Mouse (Mus musculus) mouse embryonic stem cell (cell line): ENCODE data around the gene Mlana.

ENCODE experiments used
- in situ Hi-C, 2 experiments: fragments of 300-500 bp; cut with MboI; formaldehyde crosslinking; loops; 1 replicate in 1 of 2; 3 replicates in 1 of 2; pipeline ENCODE4 v1.14.3; 2019 to 2020; ENCODE audit warnings: low sequenced_read_pairs in 2 of 2, low pct_unique_long_range_greater_than_20kb in 1 of 2, mixed read lengths in 1 of 2; ENCODE audit not compliant: unreplicated experiment in 1 of 2

Gene Mlana

DNA sequence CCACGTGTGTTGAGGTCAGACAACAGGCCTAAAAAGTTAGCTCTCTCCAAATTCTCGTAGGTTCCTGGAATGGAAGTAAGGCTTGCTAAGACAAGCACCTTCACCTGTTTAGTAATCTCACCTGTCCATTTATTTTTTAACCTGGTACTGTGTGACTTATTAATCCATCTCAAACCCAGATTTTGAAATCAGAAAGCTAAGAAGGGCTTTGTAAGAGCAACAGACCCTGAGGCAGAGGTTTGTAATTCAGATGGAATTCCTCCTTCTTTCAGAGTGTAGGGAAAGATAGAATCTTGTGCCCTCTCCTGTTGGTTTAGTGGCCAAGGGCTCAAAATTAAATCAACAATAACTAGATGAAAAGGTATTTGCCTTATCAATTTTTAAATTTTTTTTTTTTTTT, 26.5 kb upstream of the Mlana start:
- in situ Hi-C loops, result no loop called here

DNA sequence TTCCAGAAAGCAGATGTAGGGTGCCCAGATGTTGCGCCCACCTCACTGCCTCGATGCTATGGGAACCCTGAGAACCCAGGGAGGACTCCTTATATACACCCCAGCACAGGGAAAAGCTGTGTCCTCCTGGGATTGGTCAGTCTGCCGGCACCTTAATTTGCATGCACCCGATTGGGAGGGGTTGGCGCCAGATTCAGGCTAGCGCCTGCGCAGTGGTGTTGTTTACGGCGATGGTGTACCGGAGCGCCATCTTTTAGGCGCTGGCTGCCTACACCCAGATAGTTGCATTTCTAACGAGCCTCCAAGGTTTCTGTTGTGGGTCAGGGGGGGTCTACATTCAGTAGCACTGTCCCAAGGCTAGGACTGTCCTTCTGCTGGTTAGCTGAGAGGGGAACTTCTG, 25.0 kb upstream of the Mlana start:
- in situ Hi-C loops, result no loop called here

DNA sequence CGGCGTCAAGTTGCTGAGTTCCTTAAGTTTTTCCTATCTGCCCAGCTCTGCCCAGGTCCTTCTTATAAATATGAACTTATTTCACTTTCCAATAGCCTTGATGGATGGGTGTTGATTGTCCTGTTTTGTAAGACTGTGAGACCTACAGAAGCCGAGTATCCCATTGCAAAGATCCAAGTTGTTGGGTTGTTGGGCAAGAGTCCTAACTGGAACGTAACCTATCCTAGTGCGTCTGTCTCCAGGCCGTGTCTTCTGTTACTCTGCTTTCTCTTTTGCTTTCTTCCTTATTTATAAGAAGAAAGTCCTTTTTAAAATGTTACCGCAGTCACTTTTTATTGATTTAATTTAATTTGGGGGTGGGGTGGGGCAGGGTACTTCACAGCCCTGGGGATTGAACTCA, 22.7 kb upstream of the Mlana start:
- in situ Hi-C loops, result no loop called here

DNA sequence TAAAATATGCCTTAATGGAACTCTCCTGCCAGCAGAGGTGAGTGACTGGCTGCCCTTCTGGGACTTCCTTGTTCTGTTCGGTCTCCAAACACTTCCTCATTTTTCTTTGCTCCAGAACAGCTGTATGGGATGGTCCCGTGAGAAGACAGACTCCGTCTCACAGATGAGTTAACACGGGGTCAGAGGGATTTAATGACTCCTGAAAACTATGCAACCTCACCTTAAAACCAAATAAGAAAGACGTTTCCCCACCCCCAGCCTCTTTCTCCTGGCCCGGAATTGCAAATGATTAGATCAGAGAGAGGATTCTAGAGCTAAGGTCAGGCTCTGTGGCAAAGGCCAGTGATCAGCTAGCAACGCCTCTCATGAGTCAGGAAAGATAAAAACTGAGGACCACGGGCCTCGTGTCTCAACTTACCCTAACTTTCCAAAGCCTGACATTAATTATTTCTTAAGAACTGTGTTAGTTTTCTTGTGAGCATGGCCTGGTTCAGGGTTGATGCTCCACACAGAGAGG, 22.0 kb upstream of the Mlana start:
- in situ Hi-C loops, result no loop called here

DNA sequence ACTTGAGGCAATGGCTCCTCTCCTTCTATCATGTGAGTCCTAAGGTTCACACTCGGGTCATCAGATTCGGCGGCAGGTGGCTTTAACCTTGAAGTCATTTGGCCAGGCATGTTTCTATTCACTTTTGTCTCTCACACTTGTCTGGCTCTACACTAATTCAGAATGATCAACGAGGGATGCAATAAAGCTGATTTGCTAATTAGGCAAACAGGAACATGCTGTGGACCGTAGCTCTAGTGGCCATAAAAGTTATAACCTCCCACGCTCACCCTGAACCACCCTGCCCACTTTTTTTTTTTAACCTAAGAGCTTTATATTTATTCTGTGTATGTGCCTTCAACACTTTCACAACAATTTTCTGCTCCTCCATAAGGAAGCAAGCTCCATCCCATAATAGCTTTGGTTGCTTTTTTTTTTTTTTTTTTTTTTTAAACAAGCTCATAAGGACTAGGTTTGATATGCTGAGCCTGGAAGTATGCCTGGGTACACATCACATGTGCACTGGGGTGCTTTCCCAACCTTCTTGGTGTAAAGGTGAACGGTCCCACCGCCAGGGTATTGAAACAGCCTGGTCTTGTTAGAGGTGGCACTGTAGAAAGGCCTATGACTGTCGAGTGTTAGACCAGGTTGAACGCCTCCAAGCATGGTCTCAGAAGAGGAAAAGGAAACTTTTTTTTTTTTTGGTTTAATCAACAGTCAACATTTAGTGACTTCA, 21.0 kb upstream of the Mlana start:
- in situ Hi-C loops, result no loop called here

DNA sequence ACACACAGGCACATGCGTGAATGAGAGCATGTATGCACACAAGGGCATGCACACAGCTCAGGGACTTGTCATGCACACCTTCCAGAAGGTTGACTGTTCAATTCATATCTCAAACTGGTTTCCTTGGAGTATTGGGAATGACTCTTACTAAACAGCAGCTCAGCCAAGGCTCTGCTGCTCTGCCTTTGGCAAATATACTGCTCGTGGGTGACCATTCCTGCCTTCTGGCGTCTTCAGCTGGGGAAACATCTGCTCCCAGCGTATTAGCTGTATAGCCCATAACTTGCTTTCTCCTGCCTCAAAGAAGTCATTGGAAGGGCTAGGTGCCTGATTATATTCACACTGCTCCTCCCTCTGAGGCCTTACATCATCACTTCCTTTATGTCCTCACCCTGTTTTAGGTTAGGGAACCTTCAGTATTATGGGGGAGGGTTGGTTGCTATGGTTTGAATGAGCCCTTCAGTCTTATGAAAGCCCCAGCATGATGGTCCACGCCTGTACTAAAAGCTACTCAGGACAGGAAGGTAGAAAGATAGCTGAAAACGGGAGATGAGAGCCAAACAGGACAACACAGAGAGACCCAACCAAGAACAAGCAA, 19.3 kb upstream of the Mlana start:
- in situ Hi-C loops, result no loop called here

DNA sequence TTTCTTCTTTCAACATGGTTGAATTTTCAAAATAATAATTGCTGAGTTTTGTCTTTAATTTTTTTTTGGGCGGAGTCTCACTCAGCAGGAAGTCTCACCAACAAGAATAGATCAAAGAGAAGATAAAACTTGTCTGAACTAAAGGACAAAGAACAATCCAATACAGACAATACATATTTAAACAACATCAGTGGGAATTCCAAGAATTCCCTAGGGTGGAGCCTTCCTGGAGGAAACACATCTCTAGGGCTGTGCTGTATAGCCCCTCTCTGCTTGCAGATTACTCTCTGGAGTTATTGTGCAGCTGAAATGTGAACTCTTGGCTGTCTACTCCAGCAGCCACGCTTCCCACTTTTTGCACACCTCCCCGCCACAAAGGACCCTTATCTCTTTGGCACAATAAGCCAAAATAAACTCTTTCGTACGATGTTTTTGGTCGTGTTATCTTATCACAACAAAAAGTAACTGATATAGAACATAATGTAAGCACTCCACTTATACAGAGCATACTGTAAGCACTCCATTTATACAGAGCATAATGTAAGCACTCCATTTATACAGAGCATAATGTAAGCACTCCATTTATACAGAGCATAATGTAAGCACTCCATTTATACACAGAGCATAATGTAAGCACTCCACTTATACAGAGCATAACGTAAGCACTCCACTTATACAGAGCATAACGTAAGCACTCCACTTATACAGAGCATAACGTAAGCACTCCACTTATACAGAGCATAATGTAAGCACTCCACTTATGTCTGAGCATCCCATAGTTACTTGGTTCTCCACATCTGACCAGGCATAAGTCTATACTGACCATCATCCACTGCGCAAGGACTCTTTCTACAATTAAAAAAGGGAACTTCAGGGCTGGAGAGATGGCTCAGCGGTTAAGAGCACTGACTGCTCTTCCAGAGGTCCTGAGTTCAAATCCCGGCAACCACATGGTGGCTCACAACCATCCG, 17.2 kb upstream of the Mlana start:
- in situ Hi-C loops, result no loop called here

DNA sequence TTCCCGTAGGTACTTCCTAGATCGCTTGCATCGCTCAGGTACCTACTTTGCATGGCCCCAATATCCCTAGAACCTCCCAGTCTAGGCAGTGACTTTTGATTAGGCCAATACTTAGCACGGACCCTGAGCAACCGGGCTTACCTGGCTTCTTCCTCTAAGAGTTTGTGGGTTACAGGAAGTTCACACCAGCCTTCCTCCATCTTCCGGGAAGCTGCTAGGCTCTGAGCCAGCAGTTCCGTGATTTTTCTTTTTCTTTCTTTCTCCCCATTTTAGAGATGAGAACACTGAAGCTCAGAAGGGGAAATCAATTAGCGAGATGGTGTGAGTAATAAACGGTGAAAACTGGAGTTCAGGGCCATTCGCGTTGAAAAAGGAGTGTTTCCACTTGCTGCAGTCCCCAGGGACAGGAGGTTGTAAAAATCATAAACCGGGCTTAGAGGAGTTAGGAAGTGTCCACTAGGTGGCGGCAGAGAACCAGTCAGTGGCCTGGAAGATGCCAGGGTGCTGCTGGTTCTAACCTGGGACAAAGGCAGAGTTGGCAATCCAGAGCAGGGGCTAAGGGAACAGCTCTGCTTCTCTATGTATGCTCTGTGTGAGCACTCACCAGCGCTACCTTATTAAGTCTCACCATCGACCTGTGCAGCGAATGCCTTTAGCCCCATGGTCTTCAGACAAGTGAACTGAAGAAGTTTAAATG, 13.6 kb upstream of the Mlana start:
- in situ Hi-C loops, result no loop called here

DNA sequence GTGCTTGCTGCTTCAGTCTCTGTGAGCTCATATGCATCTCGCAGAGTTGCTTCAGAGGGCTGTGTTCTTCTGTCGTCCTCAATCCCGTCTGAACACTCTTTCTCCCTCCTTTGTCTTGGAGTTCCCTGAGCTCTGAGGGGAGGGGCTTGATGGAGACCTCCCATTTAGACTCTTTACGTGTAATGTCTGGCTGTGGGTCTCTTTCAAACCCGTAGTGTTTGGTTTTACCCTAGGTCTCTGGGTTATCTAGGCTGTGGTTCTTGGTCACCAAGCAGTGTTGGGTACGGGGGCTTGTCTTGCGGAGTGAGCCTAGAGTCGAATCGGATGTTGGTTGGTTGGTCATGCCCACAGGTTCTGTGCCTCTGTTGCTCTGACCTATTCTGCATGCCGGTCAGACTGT, 2.6 kb upstream of the Mlana start:
- in situ Hi-C loops, result no loop called here

DNA sequence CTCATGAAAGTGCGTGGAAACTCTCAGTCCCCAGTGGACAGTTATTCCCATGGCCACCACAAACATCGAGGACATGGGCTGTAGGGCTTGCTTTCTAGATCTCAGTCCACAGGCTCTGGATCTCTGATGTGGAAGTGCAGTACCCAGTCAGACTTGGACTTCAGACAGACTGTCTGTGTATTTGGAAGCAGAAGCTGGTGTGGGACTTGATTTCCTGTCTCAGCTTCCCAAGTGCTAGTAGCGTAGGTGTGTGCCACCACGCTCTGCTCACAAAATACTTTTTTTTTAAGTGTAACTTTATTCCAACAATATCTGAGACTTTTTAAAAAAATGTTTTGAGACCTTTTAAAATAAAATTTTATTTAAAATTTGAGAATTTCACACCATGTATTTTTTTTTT, 1.3 kb upstream of the Mlana start:
- in situ Hi-C loops, result no loop called here

DNA sequence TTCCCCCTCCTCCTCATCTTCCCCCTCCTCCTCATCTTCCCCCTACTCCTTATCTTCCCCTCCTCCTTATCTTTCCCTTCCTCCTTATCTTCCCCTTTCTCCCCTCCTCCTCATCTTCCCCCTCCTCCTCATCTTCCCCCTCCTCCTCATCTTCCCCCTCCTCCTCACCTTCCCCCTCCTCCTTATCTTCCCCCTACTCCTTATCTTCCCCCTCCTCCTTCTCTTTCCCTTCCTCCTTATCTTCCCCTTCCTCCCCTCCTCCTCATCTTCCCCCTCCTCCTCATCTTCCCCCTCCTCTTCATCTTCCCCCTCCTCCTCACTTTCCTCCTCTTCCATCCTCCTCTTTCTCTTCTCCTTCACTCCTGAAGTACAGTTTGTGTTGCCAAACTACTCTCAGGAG, 784 bp upstream of the Mlana start:
- in situ Hi-C loops, result no loop called here

DNA sequence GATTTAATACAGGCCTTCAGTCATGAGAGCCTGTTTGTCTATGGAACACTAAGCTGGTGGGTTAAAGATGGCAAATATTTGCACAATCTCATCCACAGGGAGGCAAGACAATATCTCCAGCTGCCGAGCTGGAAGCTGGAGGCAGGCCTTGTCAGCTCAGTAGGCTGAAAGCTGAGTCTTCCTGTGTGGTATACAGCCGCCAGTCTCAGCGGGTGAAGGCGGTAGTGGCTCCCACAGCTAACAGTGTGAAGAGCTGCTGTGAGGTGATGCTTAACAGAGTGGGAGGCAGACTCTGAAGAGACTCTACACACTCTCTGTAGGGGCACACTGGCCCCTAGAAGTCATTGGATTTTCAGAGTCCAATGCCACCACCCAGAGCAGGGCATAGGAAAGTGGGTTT, 4.1 kb downstream of the Mlana start:
- in situ Hi-C loops, result no loop called here

DNA sequence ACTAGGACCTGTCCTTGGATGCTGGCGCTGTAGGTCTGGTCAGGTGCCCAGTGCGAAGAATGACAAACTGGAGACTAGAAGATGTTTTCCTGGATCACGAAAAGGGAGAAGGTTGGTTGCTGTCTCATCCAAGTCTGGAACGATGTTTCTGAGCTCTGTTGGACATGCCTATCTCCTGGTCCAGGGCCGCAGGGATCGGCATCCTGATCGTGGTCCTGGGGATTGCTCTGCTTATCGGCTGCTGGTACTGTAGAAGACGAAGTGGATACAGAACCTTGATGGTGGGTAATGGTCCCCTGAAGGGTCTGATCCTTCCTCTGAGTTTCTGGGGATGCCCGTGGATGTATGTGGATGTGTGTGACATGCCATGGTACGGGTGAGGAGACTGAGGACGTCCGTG, 6.8 kb downstream of the Mlana start:
- in situ Hi-C loops, result no loop called here

DNA sequence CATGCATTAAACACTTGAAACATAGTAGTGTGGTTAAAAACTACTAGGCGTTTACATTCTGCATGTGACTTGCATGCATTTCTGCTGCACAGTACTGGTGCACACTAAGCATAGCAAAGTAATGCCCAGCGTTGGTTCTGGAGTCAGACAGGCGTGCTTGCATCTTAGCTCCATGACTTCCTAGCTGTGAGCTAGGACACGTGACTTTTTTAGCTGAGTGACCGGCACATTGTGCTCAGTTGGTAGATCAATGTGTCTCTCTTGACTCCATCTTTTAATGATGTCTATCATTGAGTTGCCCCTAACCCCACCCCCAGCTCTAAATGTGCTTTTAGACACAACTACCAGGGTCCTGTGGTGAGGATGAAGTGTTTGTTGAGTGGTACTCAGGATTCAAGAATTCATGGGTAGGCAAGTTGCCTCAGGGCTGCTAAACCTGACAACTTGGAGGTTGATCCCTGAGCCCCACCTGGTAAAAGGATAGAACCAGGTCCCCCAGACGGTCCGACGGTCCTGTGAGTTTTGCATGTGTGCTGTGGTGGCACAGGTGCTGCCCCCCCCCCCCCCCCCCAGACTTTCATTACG, 9.8 kb downstream of the Mlana start:
- in situ Hi-C loops, result no loop called here

DNA sequence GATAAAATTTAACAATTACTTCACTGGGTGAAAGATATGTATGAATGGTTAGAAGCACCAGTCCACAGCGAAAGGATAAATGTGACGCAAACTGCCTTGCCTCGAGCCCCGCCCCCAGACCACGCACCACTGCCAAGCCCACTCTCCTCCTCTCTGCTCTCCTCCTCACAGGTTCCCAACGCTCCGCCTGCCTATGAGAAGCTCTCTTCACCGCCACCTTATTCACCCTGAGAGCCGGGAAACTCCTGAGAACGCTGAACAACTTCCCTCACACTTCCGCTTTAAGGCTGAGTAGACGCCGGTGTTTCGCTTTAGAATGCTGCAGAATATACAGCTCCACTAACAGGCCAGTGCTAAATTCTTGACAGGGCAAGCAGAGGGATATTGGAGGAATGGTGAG, 10.4 kb downstream of the Mlana start:
- in situ Hi-C loops, result no loop called here

DNA sequence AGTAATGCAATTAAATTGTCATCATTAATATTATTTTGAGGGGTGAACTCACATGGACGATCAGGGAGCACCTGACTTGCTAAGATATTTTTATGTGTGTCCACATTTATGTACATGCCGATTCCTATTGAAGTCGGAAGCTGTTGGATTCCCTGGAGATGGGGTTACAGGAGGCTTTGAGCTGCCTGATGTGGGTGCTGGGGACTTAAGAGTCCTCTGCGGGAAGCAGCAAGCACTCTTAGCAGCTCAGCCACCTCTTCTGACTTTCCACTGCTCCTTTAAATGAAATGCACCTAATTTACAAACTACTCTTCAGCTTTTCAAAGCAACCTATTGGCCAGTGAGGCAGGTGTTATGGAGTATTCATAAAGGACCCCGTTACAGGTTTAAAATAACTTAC, 10.8 kb downstream of the Mlana start:
- in situ Hi-C loops, result no loop called here

DNA sequence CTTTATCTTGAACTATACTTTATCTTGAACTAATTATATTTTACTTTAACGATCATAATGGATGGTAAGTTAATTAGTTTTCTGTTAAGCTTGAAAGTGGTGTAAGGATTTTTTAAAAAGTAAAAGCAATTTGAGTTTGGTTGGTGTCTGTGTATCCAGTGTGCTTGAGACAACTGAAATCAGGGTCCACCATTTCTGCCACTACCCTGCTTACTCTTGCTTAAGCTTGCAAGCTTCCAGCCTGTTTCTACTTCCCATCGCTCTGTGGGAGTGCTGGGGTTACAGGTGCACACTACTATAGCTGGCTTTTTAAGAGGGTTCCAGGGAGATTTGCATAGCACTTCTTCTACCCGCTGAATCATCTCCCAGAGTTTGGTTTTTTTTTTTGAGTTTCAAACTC, 11.8 kb downstream of the Mlana start:
- in situ Hi-C loops, result no loop called here

DNA sequence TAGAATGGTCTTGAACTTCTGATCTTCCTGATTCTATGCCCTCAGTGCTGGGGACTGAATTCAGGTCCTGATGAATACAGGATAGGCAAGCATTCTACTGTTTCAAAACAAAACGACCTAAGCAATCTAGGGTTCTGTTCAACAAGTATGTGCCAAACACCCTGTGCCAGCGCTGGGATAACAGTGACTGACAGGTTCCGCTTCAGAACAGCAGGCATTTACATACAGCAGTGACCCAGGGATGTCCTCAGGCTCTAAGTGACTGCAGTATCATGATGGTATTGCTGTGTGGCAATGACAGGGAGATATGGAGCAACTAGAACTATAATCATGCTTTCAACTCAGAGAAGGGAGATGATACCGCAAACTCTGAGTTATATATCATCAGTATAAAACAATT, 15.8 kb downstream of the Mlana start:
- in situ Hi-C loops, result no loop called here
